Mouse (Mus musculus): ENCODE data around the gene 2210418O10Rik. TPM values are rescaled to one million over a fixed set of nuclear protein-coding genes. Genes with fewer than 3 reads are reported as not detected.
"Not testable (repeated sequence)": the region's sequence is repeated elsewhere in the genome, so short reads cannot be mapped to it uniquely, and the experiment has no call there.

2210418O10Rik gene
- 1 to 10 TPM; 1.4 to 2.7 TPM for total RNA-seq (2021)

GRCm38 (mm10) chr2:176226269-176226668 is at the start of gene 2210418O10Rik:
TSS of gene 2210418O10Rik (plus strand) at chr2:176226569.
- DNase-seq; intact Hi-C loops (cut with DNase I): not testable (repeated sequence)

- DNase-seq; intact Hi-C loops (cut with DNase I): not testable (repeated sequence)
These were observed 22.1 kb downstream of the 2210418O10Rik start for GRCm38 (mm10) chr2:176248519-176248918.

Other genes with a start within 250 kb of the 2210418O10Rik start
- gene Gm2004, start 76.7 kb upstream of the 2210418O10Rik start, total RNA-seq (2021), result 10 to 100 TPM in 1 of 2 experiments, 1 to 10 TPM in 1; 8.4 to 13.0 TPM
- gene Gm11009, start 92.9 kb downstream of the 2210418O10Rik start, total RNA-seq (2021), result not detected
- 10 to 100 TPM; 12.8 to 13.6 TPM for gene Gm14435, start 197.0 kb downstream of the 2210418O10Rik start, total RNA-seq (2021)